Mouse (Mus musculus): ENCODE results near the gene Map2k6. TPM values are rescaled to one million over a fixed set of nuclear protein-coding genes. Genes with fewer than 3 reads are reported as not detected.

Map2k6 gene
- polyA plus RNA-seq, 1 experiment from 2014 or later, result 25.4 TPM

DNA sequence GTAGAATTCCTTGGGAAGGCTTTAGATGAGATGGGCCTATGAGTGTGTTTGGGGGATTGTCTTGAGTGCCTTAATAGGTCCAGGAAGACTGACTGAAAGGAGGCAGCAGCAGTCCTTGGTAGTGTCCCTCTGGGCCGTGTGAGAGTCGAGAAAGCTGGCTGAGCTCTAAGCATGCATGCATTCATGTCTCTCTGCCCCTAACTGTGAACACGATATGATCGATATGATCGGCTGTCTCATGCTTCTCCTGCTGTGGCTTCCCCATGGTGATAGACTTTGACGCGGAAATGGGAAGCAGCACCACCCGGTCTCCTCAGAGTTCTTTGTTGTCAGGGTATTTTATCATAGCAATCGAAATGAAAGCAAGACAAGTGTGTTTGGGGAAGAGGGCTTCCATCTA lies 64.9 kb downstream of the Map2k6 start:
- no peak overlapping the region for H3K4me3 ChIP-seq (ENCODE audit: low read depth, low read length)
- 69% methylated on average over 9 of the region's 9 CpGs for WGBS
- H3K9ac ChIP-seq, result no peak overlapping the region
- H3K27me3 ChIP-seq (ENCODE audit: insufficient read depth, low read length), result no peaks in the 10 kb centered on the region
- no peaks in the 10 kb centered on the region for H3K9me3 ChIP-seq (ENCODE audit: low read depth, low read length)
- H3K4me1 ChIP-seq (ENCODE audit: insufficient read depth), result no peaks in the 10 kb centered on the region; the same call in 1 of the 2 replicates
- ATAC-seq (ENCODE audit: insufficient read depth), result no peak
- H3K27ac ChIP-seq (ENCODE audit: low read depth), result no peak overlapping the region
- DNase-seq, result no peak
- TF ChIP-seq CTCF (IDR thresholded peaks at IDR 0.05; ENCODE audit: low read depth), result no peak
- no peaks in the 10 kb centered on the region for H3K36me3 ChIP-seq (ENCODE audit: insufficient read depth)
- H3K4me2 ChIP-seq, result no peak overlapping the region

DNA sequence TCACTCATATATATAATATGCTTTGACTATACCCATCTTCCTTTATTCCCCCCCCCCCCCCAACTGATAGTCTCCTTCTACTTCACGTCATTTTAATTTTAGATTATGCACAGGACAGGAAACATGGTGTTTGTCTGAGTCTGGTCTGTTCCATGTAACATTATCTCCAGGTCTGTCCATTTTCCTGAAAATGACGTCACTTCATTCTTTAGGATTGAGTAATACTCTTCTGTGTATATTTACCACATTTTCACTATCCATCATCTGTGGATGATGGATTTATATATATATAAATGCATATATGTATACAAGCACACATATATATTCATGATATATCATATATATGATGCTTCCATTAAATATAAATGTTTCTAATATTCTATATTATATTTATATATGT lies 70.1 kb downstream of the Map2k6 start:
- H3K4me2 ChIP-seq, result no peak overlapping the region
- no peaks in the 10 kb centered on the region for H3K9me3 ChIP-seq (ENCODE audit: low read depth, low read length)
- no peak overlapping the region for H3K9ac ChIP-seq
- no peaks in the 10 kb centered on the region; the same call in 1 of the 2 replicates for H3K4me1 ChIP-seq (ENCODE audit: insufficient read depth)
- DNase-seq (no peak), ATAC-seq (ENCODE audit: insufficient read depth) (no peak)
- no peaks in the 10 kb centered on the region for H3K36me3 ChIP-seq (ENCODE audit: insufficient read depth)
- H3K27ac ChIP-seq (ENCODE audit: low read depth), result no peak overlapping the region
- H3K27me3 ChIP-seq (ENCODE audit: insufficient read depth, low read length), result no peaks in the 10 kb centered on the region
- no peak overlapping the region for H3K4me3 ChIP-seq (ENCODE audit: low read depth, low read length)
- no peak for TF ChIP-seq CTCF (IDR thresholded peaks at IDR 0.05; ENCODE audit: low read depth)
- WGBS, result 63% methylated on average over 2 of the region's 2 CpGs

DNA sequence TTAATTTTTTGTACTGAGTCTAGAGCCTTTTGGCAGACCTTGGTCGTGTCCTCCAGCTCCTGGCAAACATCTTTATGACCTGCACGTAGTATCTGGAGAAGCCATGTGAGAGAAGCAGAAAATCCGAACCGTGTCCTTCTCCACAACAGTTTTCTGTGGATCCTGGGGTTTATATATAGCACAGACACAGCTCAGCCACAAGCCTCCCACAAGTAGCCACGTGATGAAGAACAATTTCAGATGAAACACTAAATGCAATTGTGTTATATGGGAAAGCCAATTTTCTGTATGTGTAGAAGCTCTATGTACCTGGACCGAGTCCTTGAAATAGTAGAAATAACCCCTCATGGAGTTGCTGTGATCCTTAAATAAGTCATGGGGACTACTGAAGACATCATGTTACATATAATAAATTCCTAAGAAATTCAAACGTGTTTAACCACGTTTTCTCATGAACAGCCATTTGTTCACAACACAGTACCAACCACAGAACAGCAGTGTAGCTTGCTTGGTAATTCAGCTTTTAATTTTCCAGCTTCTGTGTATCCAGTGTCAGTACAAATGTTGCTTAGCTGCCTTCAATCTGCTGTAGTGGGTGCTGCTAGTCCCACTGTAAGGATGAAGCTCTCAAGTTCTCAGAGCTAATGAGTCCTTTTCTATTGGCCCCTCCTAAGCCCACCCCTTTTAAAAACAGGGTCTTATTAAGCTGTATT lies 71.8 kb downstream of the Map2k6 start:
- H3K4me1 ChIP-seq (ENCODE audit: insufficient read depth), result no peaks in the 10 kb centered on the region
- H3K4me2 ChIP-seq, result no peak overlapping the region
- DNase-seq (no peak), ATAC-seq (ENCODE audit: insufficient read depth) (no peak)
- no peak overlapping the region for H3K9ac ChIP-seq
- no peak overlapping the region for H3K27ac ChIP-seq (ENCODE audit: low read depth)
- WGBS, result 85% methylated on average over 8 of the region's 8 CpGs
- H3K36me3 ChIP-seq (ENCODE audit: insufficient read depth), result no peaks in the 10 kb centered on the region
- no peaks in the 10 kb centered on the region for H3K9me3 ChIP-seq (ENCODE audit: low read depth, low read length)
- no peak overlapping the region for H3K4me3 ChIP-seq (ENCODE audit: low read depth, low read length)
- TF ChIP-seq CTCF (IDR thresholded peaks at IDR 0.05; ENCODE audit: low read depth), result no peak
- H3K27me3 ChIP-seq (ENCODE audit: insufficient read depth, low read length), result no peaks in the 10 kb centered on the region

DNA sequence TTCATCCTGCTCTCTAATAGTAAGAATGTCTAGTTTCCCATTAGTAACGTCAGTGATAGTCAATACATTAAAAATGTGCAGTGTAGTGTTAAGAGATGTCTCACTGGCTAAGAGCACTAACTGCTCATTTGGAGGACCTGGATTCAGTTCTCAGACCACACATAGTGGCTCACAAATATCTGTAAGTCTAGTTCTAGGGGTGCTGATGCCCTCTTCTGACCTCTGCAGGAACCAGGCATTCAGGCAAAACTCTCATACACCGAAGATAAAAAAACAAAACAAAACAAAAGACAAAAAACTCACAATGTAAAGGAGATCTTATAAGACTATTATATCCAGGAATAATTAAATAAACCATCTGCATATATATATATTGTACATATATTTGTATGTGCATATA lies 72.4 kb downstream of the Map2k6 start:
- Histone ChIP-seq H3K4me2 (no peak overlapping the region), H3K9me3 (ENCODE audit: low read depth, low read length) (no peaks in the 10 kb centered on the region), H3K4me1 (ENCODE audit: insufficient read depth) (no peaks in the 10 kb centered on the region), H3K27me3 (ENCODE audit: insufficient read depth, low read length) (no peaks in the 10 kb centered on the region), H3K27ac (ENCODE audit: low read depth) (no peak overlapping the region), H3K36me3 (ENCODE audit: insufficient read depth) (no peaks in the 10 kb centered on the region), H3K9ac (no peak overlapping the region), H3K4me3 (ENCODE audit: low read depth, low read length) (no peak overlapping the region)
- no peak for ATAC-seq (ENCODE audit: insufficient read depth)
- TF ChIP-seq CTCF (IDR thresholded peaks at IDR 0.05; ENCODE audit: low read depth), result no peak
- 83% methylated on average over 2 of the region's 2 CpGs for WGBS
- no peak for DNase-seq

DNA sequence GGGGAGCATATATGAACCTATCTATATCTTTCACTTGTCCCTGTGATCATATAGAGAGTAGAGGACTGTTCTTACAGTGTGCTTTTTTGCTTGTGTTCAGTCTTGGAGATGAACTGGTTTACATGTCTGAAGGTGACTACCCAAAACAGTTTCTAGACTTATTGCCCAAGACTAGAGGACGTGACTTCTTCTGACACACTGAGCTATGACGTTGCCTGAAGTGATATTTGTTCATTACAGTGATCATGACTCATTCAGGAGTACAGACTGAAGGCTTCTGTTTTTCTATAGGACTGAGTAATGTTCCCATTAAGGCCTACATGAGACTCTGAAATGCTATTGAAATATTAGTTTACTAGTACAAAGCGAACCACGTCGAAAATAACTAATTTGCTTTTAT lies 73.2 kb downstream of the Map2k6 start:
- Histone ChIP-seq H3K4me1 (ENCODE audit: insufficient read depth) (0 out of 2 replicates have a peak, but pooled peaks cover 3% of the 10 kb centered on the region), H3K9ac (no peak overlapping the region), H3K27me3 (ENCODE audit: insufficient read depth, low read length) (no peaks in the 10 kb centered on the region), H3K9me3 (ENCODE audit: low read depth, low read length) (no peaks in the 10 kb centered on the region), H3K27ac (ENCODE audit: low read depth) (no peak overlapping the region), H3K36me3 (ENCODE audit: insufficient read depth) (no peaks in the 10 kb centered on the region), H3K4me2 (no peak overlapping the region), H3K4me3 (ENCODE audit: low read depth, low read length) (no peak overlapping the region)
- no peak for TF ChIP-seq CTCF (IDR thresholded peaks at IDR 0.05; ENCODE audit: low read depth)
- DNase-seq (no peak), ATAC-seq (ENCODE audit: insufficient read depth) (no peak)
- WGBS, result 80% methylated on average over 5 of the region's 5 CpGs

DNA sequence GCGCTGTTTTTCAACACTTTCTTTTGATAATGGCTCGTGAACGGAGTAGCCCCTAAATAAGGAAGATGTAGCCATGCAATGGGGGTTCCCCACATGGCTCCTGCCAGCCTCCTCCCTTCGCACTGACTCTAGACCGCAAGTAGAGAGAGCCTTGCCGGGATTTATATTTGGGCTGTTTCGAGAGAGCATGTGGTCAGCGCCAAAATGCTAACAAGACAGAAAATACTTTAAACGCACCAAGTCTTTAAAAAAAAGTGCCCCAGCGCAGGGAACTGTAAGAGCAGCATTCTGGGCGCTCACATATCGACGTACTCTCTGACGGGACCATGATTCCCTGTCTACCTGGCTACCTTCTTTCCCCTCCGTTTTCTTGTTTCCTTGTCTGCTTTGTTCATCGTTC lies 74.6 kb downstream of the Map2k6 start:
- H3K4me3 ChIP-seq (ENCODE audit: low read depth, low read length), result no peak overlapping the region
- H3K36me3 ChIP-seq (ENCODE audit: insufficient read depth), result no peaks in the 10 kb centered on the region
- WGBS, result 81% methylated on average over 16 of the region's 16 CpGs
- peaks cover 7% of the 10 kb centered on the region; the same call in 1 of the 2 replicates for H3K4me1 ChIP-seq (ENCODE audit: insufficient read depth)
- H3K27ac ChIP-seq (ENCODE audit: low read depth), result no peak overlapping the region
- DNase-seq (no peak), ATAC-seq (ENCODE audit: insufficient read depth) (no peak)
- TF ChIP-seq CTCF (IDR thresholded peaks at IDR 0.05; ENCODE audit: low read depth), result no peak
- H3K4me2 ChIP-seq, result no peak overlapping the region
- H3K9ac ChIP-seq, result no peak overlapping the region
- H3K27me3 ChIP-seq (ENCODE audit: insufficient read depth, low read length), result no peaks in the 10 kb centered on the region
- no peaks in the 10 kb centered on the region for H3K9me3 ChIP-seq (ENCODE audit: low read depth, low read length)

DNA sequence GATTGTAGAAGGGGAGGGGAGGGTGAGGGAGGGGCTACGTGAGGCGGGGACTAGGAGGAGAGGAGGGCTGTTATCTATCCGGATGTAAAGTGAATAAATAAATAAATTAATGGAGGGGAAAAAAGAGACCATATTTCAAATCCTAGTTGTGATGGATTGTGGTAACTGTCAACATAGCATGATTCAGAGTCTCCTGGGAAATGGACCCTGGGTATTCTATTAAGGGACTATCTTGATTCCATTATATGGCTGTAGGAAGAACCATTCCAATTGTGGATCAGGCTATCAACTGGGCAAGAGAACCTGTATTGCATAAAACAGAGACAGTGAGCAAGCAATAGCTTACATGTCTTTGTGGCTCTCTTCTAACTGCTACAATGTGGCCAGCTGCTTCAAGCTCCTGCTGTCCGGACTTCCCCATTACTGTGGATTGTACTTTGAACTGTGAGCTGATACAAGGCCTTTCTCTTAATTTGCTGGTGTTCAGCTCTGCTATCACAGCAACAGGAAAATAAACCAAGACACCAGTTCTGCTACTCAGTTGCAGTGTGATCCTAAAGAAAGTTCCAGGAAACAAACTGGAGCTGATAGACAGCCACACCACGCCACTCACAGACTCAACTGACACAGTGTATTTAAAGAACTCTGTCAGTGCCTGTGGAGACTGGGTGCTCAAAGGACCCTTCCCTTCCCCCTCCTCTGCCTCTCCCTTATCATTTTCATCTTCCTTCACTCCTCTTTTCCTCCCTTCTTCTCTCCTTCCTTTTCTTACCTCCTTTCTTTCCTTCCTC lies 77.6 kb downstream of the Map2k6 start:
- DNase-seq (no peak), ATAC-seq (ENCODE audit: insufficient read depth) (no peak)
- no peaks in the 10 kb centered on the region for H3K36me3 ChIP-seq (ENCODE audit: insufficient read depth)
- peak overlapping the region; percentile 27; the same call in 1 of the 2 replicates for H3K27ac ChIP-seq (ENCODE audit: low read depth)
- no peak overlapping the region for H3K4me3 ChIP-seq (ENCODE audit: low read depth, low read length)
- no peak overlapping the region for H3K9ac ChIP-seq
- no peaks in the 10 kb centered on the region for H3K27me3 ChIP-seq (ENCODE audit: insufficient read depth, low read length)
- WGBS, result 29% methylated on average over 5 of the region's 5 CpGs
- H3K9me3 ChIP-seq (ENCODE audit: low read depth, low read length), result no peaks in the 10 kb centered on the region
- H3K4me1 ChIP-seq (ENCODE audit: insufficient read depth), result peaks cover 7% of the 10 kb centered on the region; the same call in 1 of the 2 replicates
- no peak overlapping the region for H3K4me2 ChIP-seq
- no peak for TF ChIP-seq CTCF (IDR thresholded peaks at IDR 0.05; ENCODE audit: low read depth)
